Mouse (Mus musculus) embryonic facial prominence, embryonic 13.5 days (tissue): ENCODE measurements at regions not wholly inside any gene's neighbourhood (a gene's known extent, or its start where the extent isn't known, plus 50 kb on each side); places are given as distances from the start of the nearest gene placed in this dataset.

Source experiments
- ATAC-seq: fragments of 200-750 bp; cut with Nextera tagmentation; 2 replicates; pipeline ENCODE4 v1.8.0; 2017; ENCODE audit warnings: low read depth; ENCODE audit not compliant: insufficient number of reproducible peaks, insufficient read depth, low FRiP score, low TSS enrichment
- H3K27ac ChIP-seq: fragments of 300-500 bp; sonication (generic); 2 replicates; pipeline ENCODE4 v1.5.1; 2015; ENCODE audit warnings: moderate library complexity, mild to moderate bottlenecking, inconsistent platforms
- H3K27me3 ChIP-seq: fragments of 300-500 bp; sonication (generic); 2 replicates; pipeline ENCODE4 v1.6.1; 2015; ENCODE audit warnings: mild to moderate bottlenecking, inconsistent platforms
- H3K36me3 ChIP-seq: fragments of 300-500 bp; sonication (generic); 2 replicates; pipeline ENCODE4 v1.6.1; 2015; ENCODE audit warnings: mild to moderate bottlenecking, inconsistent platforms
- H3K4me1 ChIP-seq: fragments of 300-500 bp; sonication (generic); 2 replicates; pipeline ENCODE4 v1.6.1; 2015; ENCODE audit warnings: inconsistent platforms
- H3K4me2 ChIP-seq: fragments of 300-500 bp; sonication (generic); 2 replicates; pipeline ENCODE4 v1.6.1; 2015; ENCODE audit warnings: moderate library complexity, mild to moderate bottlenecking, inconsistent platforms
- H3K4me3 ChIP-seq: fragments of 300-500 bp; sonication (generic); 2 replicates; pipeline ENCODE4 v1.5.1; 2015; ENCODE audit warnings: mild to moderate bottlenecking, inconsistent platforms
- H3K9ac ChIP-seq: fragments of 300-500 bp; sonication (generic); 2 replicates; pipeline ENCODE4 v1.6.1; 2015; ENCODE audit warnings: mild to moderate bottlenecking, inconsistent platforms
- H3K9me3 ChIP-seq: fragments of 300-500 bp; sonication (generic); 2 replicates; pipeline ENCODE4 v1.6.1; 2016; ENCODE audit warnings: inconsistent platforms
- WGBS: fragments of 180-500 bp; shearing (Covaris S2); methylation state at CpG from one replicate; pipeline ENCODE4 v1.1.7; 2015; ENCODE audit warnings: mixed read lengths; 5-methylcytosine and 5-hydroxymethylcytosine counted together

GRCm38 (mm10) chr15:61563347-61563746 lies 640.5 kb upstream of the A1bg start:
- no peaks in the 10 kb centered on the region for H3K9me3 ChIP-seq
- no peaks in the 10 kb centered on the region for H3K36me3 ChIP-seq
- no peak overlapping the region for H3K4me2 ChIP-seq
- no peaks in the 10 kb centered on the region for H3K4me1 ChIP-seq
- H3K4me3 ChIP-seq = no peak overlapping the region
- no peak for ATAC-seq
- no peak overlapping the region for H3K27ac ChIP-seq
- H3K9ac ChIP-seq = no peak overlapping the region
- H3K27me3 ChIP-seq = no peaks in the 10 kb centered on the region

- ATAC-seq = no peak
Measured at GRCm38 (mm10) chr15:61562252-61562651, 639.4 kb upstream of the A1bg start.

GRCm38 (mm10) chr15:61553908-61554307 lies 631.1 kb upstream of the A1bg start:
- Histone ChIP-seq H3K9me3 (no peaks in the 10 kb centered on the region), H3K4me3 (no peak overlapping the region), H3K4me2 (no peak overlapping the region), H3K36me3 (no peaks in the 10 kb centered on the region), H3K4me1 (no peaks in the 10 kb centered on the region), H3K27me3 (no peaks in the 10 kb centered on the region), H3K27ac (no peak overlapping the region), H3K9ac (no peak overlapping the region)
- no peak for ATAC-seq
- 87% methylated on average over 2 of the region's 2 CpGs for WGBS

More at GRCm38 (mm10) chr15:61562252-61562651, 639.4 kb upstream of the A1bg start:
- H3K9ac ChIP-seq = no peak overlapping the region
- H3K9me3 ChIP-seq = no peaks in the 10 kb centered on the region
- H3K4me1 ChIP-seq = no peaks in the 10 kb centered on the region
- no peak overlapping the region for H3K27ac ChIP-seq
- no peak overlapping the region for H3K4me2 ChIP-seq
- H3K36me3 ChIP-seq = no peaks in the 10 kb centered on the region
- no peaks in the 10 kb centered on the region for H3K27me3 ChIP-seq
- 42% methylated on average over 2 of the region's 2 CpGs for WGBS
- no peak overlapping the region for H3K4me3 ChIP-seq

- WGBS = 55% methylated on average over 8 of the region's 8 CpGs
- Histone ChIP-seq H3K27ac (no peak overlapping the region), H3K9me3 (no peaks in the 10 kb centered on the region), H3K36me3 (no peaks in the 10 kb centered on the region), H3K4me2 (no peak overlapping the region), H3K4me1 (no peaks in the 10 kb centered on the region), H3K4me3 (no peak overlapping the region), H3K9ac (no peak overlapping the region), H3K27me3 (no peaks in the 10 kb centered on the region)
- ATAC-seq = no peak
Measured at GRCm38 (mm10) chr15:61553081-61553680, 630.4 kb upstream of the A1bg start.

DNA sequence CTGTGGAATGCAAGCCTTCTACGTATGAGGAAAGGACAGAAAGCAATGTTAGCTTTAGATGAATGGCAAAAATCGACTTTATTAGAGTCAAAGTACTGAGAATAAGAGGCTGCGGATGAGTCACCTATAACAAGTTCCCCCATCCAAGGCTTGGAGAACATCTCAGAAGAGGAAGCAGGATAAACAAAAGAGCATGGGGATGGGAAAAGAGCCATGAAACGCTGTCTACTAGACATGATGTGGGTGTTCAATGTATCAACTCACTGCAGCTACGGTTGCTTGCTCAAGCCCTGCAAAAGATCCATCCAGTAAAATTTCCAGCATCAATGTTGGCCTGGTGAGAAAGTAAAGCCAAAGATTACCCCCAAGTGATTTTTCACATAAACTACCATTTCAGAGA lies 628.4 kb upstream of the A1bg start:
- 87% methylated on average over 5 of the region's 5 CpGs for WGBS
- no peaks in the 10 kb centered on the region for H3K9me3 ChIP-seq
- ATAC-seq = no peak
- H3K4me3 ChIP-seq = no peak overlapping the region
- H3K4me1 ChIP-seq = no peaks in the 10 kb centered on the region
- no peak overlapping the region for H3K4me2 ChIP-seq
- no peaks in the 10 kb centered on the region for H3K36me3 ChIP-seq
- H3K27me3 ChIP-seq = no peaks in the 10 kb centered on the region
- H3K27ac ChIP-seq = no peak overlapping the region
- no peak overlapping the region for H3K9ac ChIP-seq

GRCm38 (mm10) chr15:61548400-61548799 lies 625.6 kb upstream of the A1bg start:
- no peak overlapping the region for H3K4me3 ChIP-seq
- H3K4me1 ChIP-seq = no peaks in the 10 kb centered on the region
- no peaks in the 10 kb centered on the region for H3K27me3 ChIP-seq
- no peaks in the 10 kb centered on the region for H3K36me3 ChIP-seq
- H3K9me3 ChIP-seq = no peaks in the 10 kb centered on the region
- H3K4me2 ChIP-seq = no peak overlapping the region
- H3K9ac ChIP-seq = no peak overlapping the region
- H3K27ac ChIP-seq = no peak overlapping the region
- no peak for ATAC-seq
- WGBS = 75% methylated on average over 4 of the region's 4 CpGs

DNA sequence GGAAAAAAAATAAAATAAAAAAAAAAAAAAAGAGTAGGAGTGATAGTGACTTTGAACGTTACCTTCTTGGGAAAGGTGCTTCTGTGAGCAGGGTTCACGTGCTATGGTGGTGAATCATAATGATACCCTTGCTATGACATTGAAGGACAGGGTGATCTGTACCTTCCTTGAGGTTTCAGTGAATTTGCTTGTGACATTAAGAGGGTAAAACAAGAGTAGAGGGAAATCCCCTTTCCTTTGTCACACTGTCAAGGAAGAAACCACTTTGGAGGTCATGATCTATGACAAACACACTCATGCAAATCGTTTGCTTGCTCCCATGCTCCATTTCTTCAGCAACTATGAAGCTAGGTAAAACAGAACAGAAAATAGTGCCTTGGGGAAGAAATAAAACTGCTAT lies 623.8 kb upstream of the A1bg start:
- no peaks in the 10 kb centered on the region for H3K9me3 ChIP-seq
- WGBS = 81% methylated on average over 3 of the region's 3 CpGs
- no peak overlapping the region for H3K27ac ChIP-seq
- 0 out of 2 replicates have a peak, but pooled peaks cover 2% of the 10 kb centered on the region for H3K4me1 ChIP-seq
- H3K9ac ChIP-seq = no peak overlapping the region
- no peak overlapping the region for H3K4me3 ChIP-seq
- no peak for ATAC-seq
- H3K27me3 ChIP-seq = no peaks in the 10 kb centered on the region
- H3K36me3 ChIP-seq = no peaks in the 10 kb centered on the region
- H3K4me2 ChIP-seq = no peak overlapping the region

GRCm38 (mm10) chr15:61544074-61544473 lies 621.3 kb upstream of the A1bg start:
- H3K4me1 ChIP-seq = peaks cover 10% of the 10 kb centered on the region
- H3K4me2 ChIP-seq = no peak overlapping the region
- H3K36me3 ChIP-seq = no peaks in the 10 kb centered on the region
- WGBS = 21% methylated on average over 2 of the region's 2 CpGs
- H3K9me3 ChIP-seq = no peaks in the 10 kb centered on the region
- H3K9ac ChIP-seq = no peak overlapping the region
- no peak for ATAC-seq
- no peak overlapping the region for H3K27ac ChIP-seq
- H3K27me3 ChIP-seq = no peaks in the 10 kb centered on the region
- H3K4me3 ChIP-seq = no peak overlapping the region

DNA sequence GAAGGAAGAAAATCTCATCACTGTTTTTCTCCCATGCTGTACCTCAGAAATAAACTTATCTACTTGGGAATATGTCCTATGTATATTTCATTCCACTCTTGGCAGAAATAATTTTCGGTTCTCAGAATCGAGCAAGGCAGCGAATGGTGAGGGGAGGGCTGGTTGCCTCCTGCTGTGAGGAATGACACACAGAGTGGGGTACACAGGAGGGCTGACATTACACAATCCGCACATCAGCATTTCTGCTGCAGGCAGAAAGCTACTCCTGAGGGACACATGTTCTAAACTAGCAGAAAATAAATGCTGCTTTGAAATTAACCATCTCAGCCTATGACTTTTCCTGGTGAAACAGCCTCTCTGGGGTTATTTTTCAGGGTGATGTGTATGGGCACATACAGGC lies 618.8 kb upstream of the A1bg start:
- H3K27me3 ChIP-seq = no peaks in the 10 kb centered on the region
- H3K36me3 ChIP-seq = no peaks in the 10 kb centered on the region
- no peaks in the 10 kb centered on the region for H3K9me3 ChIP-seq
- no peak overlapping the region for H3K4me3 ChIP-seq
- WGBS = 44% methylated on average over 4 of the region's 4 CpGs
- H3K4me2 ChIP-seq = no peak overlapping the region
- H3K4me1 ChIP-seq = peaks cover 10% of the 10 kb centered on the region
- no peak for ATAC-seq
- no peak overlapping the region for H3K9ac ChIP-seq
- no peak overlapping the region for H3K27ac ChIP-seq

DNA sequence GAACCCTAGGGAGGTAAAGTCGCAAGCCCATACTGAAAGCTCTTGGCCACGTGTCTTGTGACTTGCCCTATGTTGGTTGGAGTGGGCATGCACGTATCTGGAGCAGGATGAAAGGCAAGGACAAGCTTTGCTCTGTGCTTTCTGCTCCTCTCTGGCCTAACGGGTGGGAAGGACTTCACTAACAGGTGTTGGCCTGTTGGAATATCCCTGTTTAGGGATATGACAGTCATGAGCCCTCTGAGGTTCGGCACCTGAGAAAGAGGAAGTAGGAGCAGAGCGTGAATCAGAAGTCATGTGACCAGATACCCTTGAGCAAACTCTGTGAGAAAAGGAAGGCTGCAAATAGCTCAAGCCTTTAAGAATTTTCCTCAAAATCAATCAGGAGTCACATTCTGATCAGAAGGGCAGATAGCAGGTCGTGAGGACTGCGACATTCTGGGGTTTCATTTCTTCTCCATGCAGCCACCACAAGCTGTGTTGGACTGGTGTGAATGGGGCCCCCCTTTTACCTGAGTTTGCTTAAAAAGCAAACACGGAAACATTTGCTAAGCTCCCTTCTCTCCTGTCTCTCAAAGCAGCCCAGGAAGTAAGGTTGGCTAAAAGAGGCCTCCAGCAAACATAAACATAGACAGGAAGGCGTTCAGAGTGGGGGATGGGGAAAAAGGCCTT lies 618.1 kb upstream of the A1bg start:
- H3K9me3 ChIP-seq = no peaks in the 10 kb centered on the region
- no peak overlapping the region for H3K4me3 ChIP-seq
- H3K4me2 ChIP-seq = no peak overlapping the region
- 54% methylated on average over 10 of the region's 10 CpGs for WGBS
- H3K9ac ChIP-seq = no peak overlapping the region
- no peaks in the 10 kb centered on the region for H3K27me3 ChIP-seq
- H3K27ac ChIP-seq = no peak overlapping the region
- H3K36me3 ChIP-seq = no peaks in the 10 kb centered on the region
- H3K4me1 ChIP-seq = peaks cover 16% of the 10 kb centered on the region
- ATAC-seq = no peak

DNA sequence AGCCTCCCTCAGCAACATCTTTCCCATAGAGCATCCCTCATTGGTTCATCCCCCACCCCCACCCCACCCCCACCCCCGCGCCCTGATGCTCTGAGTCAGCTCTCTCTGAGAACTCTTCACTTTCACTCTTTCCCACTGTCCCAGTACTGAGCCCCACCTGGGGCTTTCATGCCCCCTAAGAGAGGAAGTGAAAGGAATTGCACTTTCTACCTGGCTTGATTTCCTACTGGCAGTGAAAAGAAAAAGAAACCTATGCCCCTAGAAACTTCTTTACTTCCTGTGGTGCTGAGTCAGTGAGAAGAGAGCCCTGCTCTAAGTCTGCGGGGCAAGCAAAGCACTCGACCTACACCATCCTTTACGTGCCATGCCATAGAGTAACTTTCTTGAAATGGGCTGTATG lies 616.1 kb upstream of the A1bg start:
- no peaks in the 10 kb centered on the region for H3K36me3 ChIP-seq
- no peak overlapping the region for H3K4me2 ChIP-seq
- no peak overlapping the region for H3K9ac ChIP-seq
- no peak overlapping the region for H3K27ac ChIP-seq
- no peaks in the 10 kb centered on the region for H3K9me3 ChIP-seq
- no peak for ATAC-seq
- 64% methylated on average over 5 of the region's 5 CpGs for WGBS
- H3K4me3 ChIP-seq = no peak overlapping the region
- peaks cover 20% of the 10 kb centered on the region for H3K4me1 ChIP-seq
- H3K27me3 ChIP-seq = no peaks in the 10 kb centered on the region

GRCm38 (mm10) chr15:61538169-61538755 lies 615.5 kb upstream of the A1bg start:
- Histone ChIP-seq H3K4me1 (peaks cover 20% of the 10 kb centered on the region), H3K36me3 (no peaks in the 10 kb centered on the region), H3K27me3 (no peaks in the 10 kb centered on the region), H3K9ac (no peak overlapping the region), H3K4me3 (no peak overlapping the region), H3K27ac (no peak overlapping the region), H3K4me2 (no peak overlapping the region), H3K9me3 (no peaks in the 10 kb centered on the region)
- no peak for ATAC-seq
- 65% methylated on average over 4 of the region's 4 CpGs for WGBS
